Mouse (Mus musculus) cerebellum, adult 2 months (tissue): Measurements from ENCODE around the gene Timm29.

ENCODE experiments used
- CTCF ChIP-seq: fragments of 200-500 bp; IDR thresholded peaks from 2 replicates; pipeline ENCODE4 v1.5.1; 2011; ENCODE audit warnings: low read depth, mild to moderate bottlenecking, control low read depth, low read length, moderate library complexity, borderline replicate concordance; ENCODE audit not compliant: insufficient read depth
- POLR2A ChIP-seq: fragments of 200-500 bp; IDR thresholded peaks from 2 replicates; pipeline ENCODE4 v1.6.1; 2011; ENCODE audit warnings: low read length, control low read depth, borderline replicate concordance; ENCODE audit not compliant: insufficient read depth

DNA sequence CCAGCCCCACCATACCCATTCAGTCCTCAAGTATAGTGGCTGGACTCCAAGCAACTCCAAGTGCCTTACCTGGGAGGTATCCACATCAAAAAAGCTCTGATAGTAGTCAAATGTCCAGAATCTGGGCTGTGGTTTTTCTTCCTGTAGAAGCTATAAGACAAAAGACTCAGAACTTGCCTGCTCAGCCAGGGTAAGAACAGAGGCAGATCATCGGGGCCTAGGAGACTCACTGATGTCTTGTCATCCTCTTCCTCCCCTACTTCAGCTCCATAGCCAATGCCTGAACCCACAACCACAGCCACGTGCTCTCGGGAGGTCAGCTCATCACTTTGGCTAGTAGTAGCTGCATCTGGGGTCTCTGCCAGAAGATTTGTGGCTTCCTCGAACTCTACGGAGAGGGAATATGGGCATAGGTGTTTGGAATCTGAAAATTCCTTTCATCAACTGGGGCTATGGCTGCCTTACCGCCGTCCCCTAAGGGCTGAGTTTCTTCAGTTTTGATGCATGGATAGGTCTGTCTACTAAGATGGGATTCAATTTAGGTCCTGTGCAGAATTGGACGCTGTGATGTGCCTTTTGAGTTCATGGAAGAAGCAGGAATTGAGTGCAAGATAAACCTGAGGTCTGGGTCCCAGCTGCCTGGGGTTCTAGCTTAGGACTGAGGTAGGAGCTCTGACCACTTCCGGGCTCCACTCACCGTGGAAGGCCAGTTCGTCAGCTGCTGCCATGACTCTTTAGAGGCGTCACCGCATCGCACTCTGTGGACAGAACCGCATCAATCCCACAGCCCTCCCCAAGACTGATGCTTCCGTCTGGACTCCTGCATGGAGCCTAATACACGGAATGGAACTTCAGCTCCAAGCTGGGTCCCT, 455 bp upstream of the Timm29 start:
- no peak for TF ChIP-seq POLR2A
- no peak for TF ChIP-seq CTCF
